Mouse (Mus musculus) midbrain, postnatal 0 days (tissue): ENCODE data around the gene Mmgt2. TPM values are rescaled to one million over a fixed set of nuclear protein-coding genes. Genes with fewer than 3 reads are reported as not detected.

Source experiments
- ATAC-seq: fragments of 200-750 bp; cut with Nextera tagmentation; 2 replicates; pipeline ENCODE4 v1.8.0; 2017; ENCODE audit warnings: moderate number of reproducible peaks, mild to moderate bottlenecking, moderate TSS enrichment, moderate library complexity; ENCODE audit not compliant: low FRiP score
- DNase-seq: peaks from one replicate; pipeline ENCODE4 v3.0.0-alpha.2; 2015; ENCODE audit warnings: low spot score
- H3K27ac ChIP-seq: fragments of 300-500 bp; sonication (generic); 2 replicates; pipeline ENCODE4 v1.5.1; 2014; ENCODE audit warnings: low read depth, mild to moderate bottlenecking, low read length, mixed read lengths
- H3K27me3 ChIP-seq: fragments of 300-500 bp; sonication (generic); 2 replicates; pipeline ENCODE4 v1.6.1; 2014; ENCODE audit warnings: low read length, control low read depth, mixed read lengths; ENCODE audit not compliant: insufficient read depth
- H3K36me3 ChIP-seq: fragments of 300-500 bp; sonication (generic); 2 replicates; pipeline ENCODE4 v1.6.1; 2014; ENCODE audit warnings: low read length, control low read depth, mixed read lengths; ENCODE audit not compliant: insufficient read depth
- H3K4me1 ChIP-seq: fragments of 300-500 bp; sonication (generic); 2 replicates; pipeline ENCODE4 v1.6.1; 2014; ENCODE audit warnings: mild to moderate bottlenecking, control low read depth, antibody characterized with exemption, low read length, mixed read lengths; ENCODE audit not compliant: insufficient read depth
- H3K4me2 ChIP-seq: fragments of 300-500 bp; sonication (generic); 2 replicates; pipeline ENCODE4 v1.6.1; 2014; ENCODE audit warnings: low read depth, mild to moderate bottlenecking, low read length, mixed read lengths; ENCODE audit not compliant: poor library complexity, severe bottlenecking
- H3K4me3 ChIP-seq: fragments of 300-500 bp; sonication (generic); 2 replicates; pipeline ENCODE4 v1.5.1; 2014; ENCODE audit warnings: low read depth, mild to moderate bottlenecking, low read length, moderate library complexity
- H3K9ac ChIP-seq: fragments of 300-500 bp; sonication (generic); replicated peaks from 2 replicates; pipeline ENCODE4 v1.6.1; 2014; ENCODE audit warnings: mild to moderate bottlenecking, low read length, moderate library complexity, mixed read lengths; ENCODE audit not compliant: poor library complexity, severe bottlenecking
- H3K9me3 ChIP-seq: fragments of 300-500 bp; sonication (generic); 2 replicates; pipeline ENCODE4 v1.6.1; 2016; ENCODE audit warnings: low read length, control low read depth
- CTCF ChIP-seq: IDR thresholded peaks from 2 replicates; pipeline ENCODE4 v1.5.1; 2016; ENCODE audit warnings: antibody characterized with exemption, mild to moderate bottlenecking
- WGBS: fragments of 180-500 bp; shearing (Covaris S2); extraction: QIAGEN DNeasy Blood & Tissue Kit; methylation state at CpG from one replicate; pipeline ENCODE4 v1.1.7; 2014; 5-methylcytosine and 5-hydroxymethylcytosine counted together
- polyA plus RNA-seq: library from polyadenylated mRNA; unstranded; fragments of >200 nt; fragmentation: Nextera tagmentation; extraction: Ambion mirVana; gene quantifications from 2 replicates; pipeline ENCODE4 v1.2.1, GENCODE M21; 2015
- total RNA-seq: library from RNA; depleted of rRNA; stranded (reverse); fragments of >200 nt; gene quantifications from 2 replicates; pipeline ENCODE4 v1.2.3, GENCODE M21; 2014

The Mmgt2 gene
- total and polyA plus RNA-seq, 2 experiments from 2014 or later = 22.7 to 58.3 TPM

DNA sequence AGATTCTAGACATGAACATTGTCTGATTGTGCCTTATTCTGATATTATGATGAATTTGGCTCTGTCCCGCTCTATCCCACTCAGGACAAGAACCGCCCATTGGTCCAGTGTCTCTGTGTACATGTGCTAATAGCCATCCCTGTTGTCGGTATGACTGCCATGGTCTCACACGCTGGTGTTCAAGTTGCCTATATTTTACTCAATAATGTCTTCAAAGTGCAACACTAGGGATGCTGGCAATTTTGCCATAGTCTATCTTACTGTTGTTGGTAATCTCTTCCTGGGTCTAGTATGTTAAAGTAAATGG, 27.8 kb downstream of the Mmgt2 start:
- Histone ChIP-seq H3K4me1 (no peaks in the 10 kb centered on the region), H3K27ac (no peak overlapping the region), H3K9me3 (no peaks in the 10 kb centered on the region), H3K27me3 (no peaks in the 10 kb centered on the region), H3K4me3 (no peak overlapping the region), H3K9ac (no peak overlapping the region), H3K4me2 (no peak overlapping the region), H3K36me3 (no peaks in the 10 kb centered on the region)
- DNase-seq (no peak), ATAC-seq (no peak)
- WGBS = 87% methylated on average over 4 of the region's 4 CpGs
- TF ChIP-seq CTCF = no peak

DNA sequence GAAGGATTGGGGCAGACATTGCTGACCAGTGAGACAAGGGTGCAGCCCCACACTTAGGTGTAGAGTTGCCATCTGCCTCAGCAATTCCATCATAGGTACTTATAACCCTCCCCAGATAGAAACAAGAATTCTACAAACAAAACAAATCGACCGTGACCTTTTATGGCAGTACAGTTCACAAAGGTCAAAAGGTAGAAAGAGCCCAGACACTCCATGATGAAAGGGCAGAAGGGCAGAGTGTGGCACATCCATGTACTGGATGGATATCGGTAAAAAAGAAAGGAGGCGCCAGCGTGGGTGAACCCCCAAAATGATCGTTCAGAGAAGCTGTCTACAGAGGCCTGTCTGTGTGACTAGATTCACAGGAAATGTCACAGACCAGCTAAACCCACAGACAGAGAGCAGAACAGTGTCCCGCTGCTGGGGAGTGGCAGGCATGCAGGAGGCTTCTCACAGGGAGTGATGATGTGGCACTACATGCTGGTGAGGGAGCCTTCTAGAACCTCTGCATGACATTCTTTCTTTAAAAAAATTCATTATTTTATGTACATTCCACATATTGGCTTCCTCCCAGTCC, 30.4 kb downstream of the Mmgt2 start:
- 90% methylated on average over 7 of the region's 7 CpGs for WGBS
- no peak for ATAC-seq
- Histone ChIP-seq H3K27ac (no peak overlapping the region), H3K27me3 (no peaks in the 10 kb centered on the region), H3K36me3 (no peaks in the 10 kb centered on the region), H3K4me3 (no peak overlapping the region), H3K9ac (no peak overlapping the region), H3K4me2 (no peak overlapping the region), H3K4me1 (no peaks in the 10 kb centered on the region), H3K9me3 (no peaks in the 10 kb centered on the region)
- TF ChIP-seq CTCF = no peak
- no peak for DNase-seq

DNA sequence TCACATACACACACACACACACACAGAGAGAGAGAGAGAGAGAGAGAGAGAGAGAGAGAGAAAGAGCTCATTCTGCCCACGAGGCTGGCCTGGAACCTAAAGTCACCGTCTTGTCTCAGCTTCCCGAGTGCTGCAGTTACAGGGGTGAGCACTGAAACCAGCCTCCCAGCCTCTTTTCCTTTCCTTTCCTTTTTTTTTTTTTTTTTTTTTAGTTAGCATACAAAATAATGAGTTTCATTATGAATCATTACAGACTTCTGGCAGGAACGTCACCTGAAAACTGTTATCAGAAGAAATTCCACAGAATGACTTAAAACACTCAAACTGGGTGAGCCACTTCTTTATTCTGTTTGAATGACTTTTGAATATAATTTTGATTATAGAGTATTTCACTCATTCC, 31.5 kb downstream of the Mmgt2 start:
- TF ChIP-seq CTCF = no peak
- Histone ChIP-seq H3K4me3 (no peak overlapping the region), H3K27me3 (no peaks in the 10 kb centered on the region), H3K27ac (no peak overlapping the region), H3K36me3 (no peaks in the 10 kb centered on the region), H3K4me1 (no peaks in the 10 kb centered on the region), H3K9me3 (no peaks in the 10 kb centered on the region), H3K4me2 (no peak overlapping the region), H3K9ac (no peak overlapping the region)
- WGBS = 89% methylated on average over 4 of the region's 4 CpGs
- DNase-seq (no peak), ATAC-seq (no peak)

GRCm38 (mm10) chr11:62691592-62691991, 43.1 kb downstream of the Mmgt2 start:
- Histone ChIP-seq H3K27me3 (no peaks in the 10 kb centered on the region), H3K4me1 (no peaks in the 10 kb centered on the region), H3K4me3 (no peak overlapping the region), H3K9ac (no peak overlapping the region), H3K4me2 (no peak overlapping the region), H3K36me3 (no peaks in the 10 kb centered on the region), H3K27ac (no peak overlapping the region), H3K9me3 (no peaks in the 10 kb centered on the region)
- TF ChIP-seq CTCF = no peak
- DNase-seq (no peak), ATAC-seq (no peak)
- 90% methylated on average over 3 of the region's 3 CpGs for WGBS

DNA sequence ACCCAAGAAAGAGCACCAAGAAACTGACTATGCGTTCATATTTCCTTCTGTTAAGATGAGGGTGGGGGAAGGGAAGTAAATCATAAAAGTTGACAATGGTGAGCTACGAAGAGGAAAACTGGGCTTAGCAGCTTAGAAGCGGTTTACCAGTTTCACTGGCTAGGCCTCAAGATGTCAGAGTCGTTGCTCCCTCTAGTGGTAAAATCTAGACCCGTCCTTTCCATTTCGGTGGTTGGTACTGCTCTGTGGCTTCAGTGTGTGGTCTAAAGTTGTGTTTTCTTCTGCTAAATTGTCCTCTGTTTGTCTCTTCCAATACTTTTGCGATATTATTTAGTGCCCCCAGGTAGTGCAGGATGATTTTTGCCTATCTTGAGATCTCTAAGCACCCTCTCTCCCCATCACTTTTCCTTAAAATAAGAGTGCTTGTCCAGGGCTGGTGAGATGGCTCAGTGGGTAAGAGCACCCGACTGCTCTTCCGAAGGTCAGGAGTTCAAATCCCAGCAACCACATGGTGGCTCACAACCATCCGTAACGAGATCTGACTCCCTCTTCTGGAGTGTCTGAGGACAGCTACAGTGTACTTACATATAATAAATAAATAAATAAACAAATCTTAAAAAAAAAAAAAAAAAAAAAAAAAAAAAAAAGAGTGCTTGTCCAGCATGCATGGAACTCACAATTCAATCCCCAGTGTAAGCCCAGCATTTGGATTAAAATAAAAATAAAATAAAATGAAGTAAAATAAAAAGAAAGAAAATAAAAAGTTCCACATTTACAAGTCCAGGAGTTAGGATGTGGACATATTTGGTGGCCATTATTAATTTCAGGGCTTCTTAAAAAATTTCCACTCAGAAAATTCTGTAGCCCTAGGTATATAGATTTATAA, 45.1 kb downstream of the Mmgt2 start:
- H3K9me3 ChIP-seq = no peaks in the 10 kb centered on the region
- H3K4me2 ChIP-seq = no peak overlapping the region
- H3K27me3 ChIP-seq = no peaks in the 10 kb centered on the region
- no peaks in the 10 kb centered on the region for H3K4me1 ChIP-seq
- 17% methylated on average over 9 of the region's 11 CpGs for WGBS
- no peak overlapping the region for H3K9ac ChIP-seq
- peak; percentile 92 for DNase-seq
- peak; percentile 87 for TF ChIP-seq CTCF
- peak; percentile 71; the same call in 1 of the 2 replicates for ATAC-seq
- peak overlapping the region; percentile 63 for H3K27ac ChIP-seq
- no peaks in the 10 kb centered on the region; the same call in 1 of the 2 replicates for H3K36me3 ChIP-seq
- H3K4me3 ChIP-seq = no peak overlapping the region

DNA sequence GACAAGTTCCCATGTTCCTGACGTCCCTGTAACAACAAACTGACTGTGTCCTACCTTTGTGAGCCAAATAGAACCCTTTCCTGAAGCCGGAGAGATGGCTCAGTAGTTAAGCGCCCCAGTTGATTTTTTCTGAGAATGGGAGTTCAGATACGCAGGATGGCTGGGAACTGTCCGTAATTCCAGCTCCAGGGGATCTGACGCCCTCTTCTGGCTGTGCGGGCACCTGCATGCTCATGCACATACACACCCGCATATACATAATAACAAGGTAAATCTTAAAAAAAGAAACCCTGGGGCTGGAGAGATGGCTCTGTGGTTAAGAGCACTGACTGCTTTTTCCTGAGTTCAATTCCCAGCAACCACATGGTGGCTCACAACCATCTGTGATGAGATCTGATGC, 46.7 kb downstream of the Mmgt2 start:
- TF ChIP-seq CTCF = peak; percentile 18; the same call in 1 of the 2 replicates
- H3K9ac ChIP-seq = no peak overlapping the region
- ATAC-seq (no peak), DNase-seq (no peak)
- no peak overlapping the region for H3K4me2 ChIP-seq
- no peaks in the 10 kb centered on the region for H3K9me3 ChIP-seq
- no peak overlapping the region for H3K27ac ChIP-seq
- no peaks in the 10 kb centered on the region; the same call in 1 of the 2 replicates for H3K36me3 ChIP-seq
- no peaks in the 10 kb centered on the region for H3K4me1 ChIP-seq
- H3K27me3 ChIP-seq = no peaks in the 10 kb centered on the region
- WGBS = 93% methylated on average over 8 of the region's 8 CpGs
- no peak overlapping the region for H3K4me3 ChIP-seq
